Mouse (Mus musculus) olfactory bulb, adult 2 months (tissue): ENCODE results near the gene Sec22c.

Experiments used
- CTCF ChIP-seq: fragments of 200-500 bp; IDR thresholded peaks from 2 replicates; pipeline ENCODE4 v1.5.1; 2012; ENCODE audit warnings: low read depth, mild to moderate bottlenecking, low read length, moderate library complexity; ENCODE audit not compliant: insufficient read depth
- POLR2A ChIP-seq: fragments of 200-500 bp; IDR thresholded peaks from 2 replicates; pipeline ENCODE4 v1.6.1; 2012; ENCODE audit warnings: mild to moderate bottlenecking, low read depth, low read length, moderate library complexity; ENCODE audit not compliant: insufficient read depth

- TF ChIP-seq POLR2A (no peak), CTCF (peak; percentile 100)
Observed at GRCm38 (mm10) chr9:121697150-121698049, 7.9 kb downstream of the Sec22c start.
